Mouse (Mus musculus) B cell, adult 67 days (primary cell): Measurements from ENCODE around the gene Slc30a6. TPM values are rescaled to one million over a fixed set of nuclear protein-coding genes. Genes with fewer than 3 reads are reported as not detected.

ENCODE experiments used
- total RNA-seq, 2 experiments: library from RNA; stranded (reverse); gene quantifications; 4 replicates each; pipeline ENCODE4 v1.2.4; 2023

The Slc30a6 gene
- total RNA-seq = 10 to 100 TPM; 16.3 to 19.3 TPM

DNA sequence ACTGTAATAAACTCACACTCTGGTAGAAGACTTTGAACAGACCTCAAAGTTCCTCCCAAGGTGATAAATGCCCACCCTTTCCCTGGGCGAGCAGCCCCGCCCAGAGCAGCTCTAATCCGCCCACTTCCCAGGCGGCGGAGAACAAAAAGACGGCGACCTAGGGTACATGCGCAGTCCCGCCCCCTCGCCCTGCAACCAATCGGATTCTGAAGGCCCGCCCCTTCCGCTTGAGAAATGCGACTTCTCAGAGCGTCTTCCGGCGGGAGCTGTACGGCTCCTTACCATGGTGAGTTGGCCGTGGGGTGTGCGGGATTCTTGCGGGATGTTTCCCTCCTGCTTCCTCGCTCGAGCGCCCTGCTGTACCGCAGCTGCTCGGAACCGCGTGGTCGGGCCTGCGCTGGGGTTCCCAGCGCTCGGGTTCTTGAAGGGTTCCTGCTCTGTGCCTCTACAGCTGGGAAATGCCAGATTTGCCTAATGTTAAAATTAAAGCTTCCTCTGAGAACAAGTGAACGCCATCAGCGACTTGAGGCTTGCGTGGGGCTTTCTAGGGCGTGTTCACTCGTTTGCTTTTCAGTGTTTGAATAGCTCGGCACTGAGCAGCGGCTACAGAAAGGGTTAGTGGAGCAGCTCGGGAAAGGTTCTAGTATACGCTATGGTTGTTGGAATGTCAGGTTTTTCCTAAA, at the start of gene Slc30a6:
Gene Slc30a6, plus strand, starts transcription at position 226 of the 683 bp plus-strand sequence.

DNA sequence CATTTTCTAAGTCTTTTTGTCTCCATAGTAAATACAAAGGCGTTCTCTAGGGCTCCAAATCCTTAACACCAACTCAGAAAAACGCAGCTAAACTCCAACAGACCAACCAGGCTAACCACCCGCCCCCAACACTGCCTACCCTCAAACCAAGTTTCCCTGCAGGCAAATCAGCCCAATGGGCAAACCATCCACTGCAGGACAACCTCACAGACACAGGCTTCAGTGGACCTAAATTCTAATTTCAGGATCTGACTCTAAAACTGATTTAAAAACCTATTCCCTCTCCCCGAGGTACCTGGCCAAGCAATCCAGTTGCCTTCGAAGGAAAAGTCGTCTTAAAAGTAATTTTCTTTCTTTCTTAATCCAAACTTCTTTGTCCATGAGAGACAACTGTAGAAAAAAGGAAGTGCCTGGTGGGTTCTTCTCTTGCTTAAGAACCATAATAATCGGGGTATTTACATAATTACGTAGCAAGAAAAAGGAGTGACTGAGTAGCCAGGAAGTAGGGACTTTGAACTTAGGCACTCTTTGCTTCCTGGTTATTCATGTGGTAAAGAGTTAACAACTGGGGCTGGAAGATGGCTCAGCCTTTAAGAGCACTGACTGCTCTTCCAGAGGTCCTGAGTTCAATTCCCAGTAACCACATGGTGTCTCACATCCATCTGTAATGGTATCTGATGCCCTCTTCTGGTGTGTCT, 63.5 kb downstream of the Slc30a6 start, which contains the start of gene Nlrc4:
Gene Nlrc4, minus strand, starts transcription at position 432 of the 698 bp plus-strand sequence.

Other genes starting within 250 kb of the Slc30a6 start
- 10 to 100 TPM; 32.4 to 33.1 TPM for gene Memo1, start 100.1 kb upstream of the Slc30a6 start, total RNA-seq
- 10 to 100 TPM; 42.0 to 46.8 TPM for gene Dpy30, start 71.7 kb upstream of the Slc30a6 start, total RNA-seq
- 10 to 100 TPM; 29.5 to 33.2 TPM for gene Spast, start 56.6 kb upstream of the Slc30a6 start, total RNA-seq
- 10 to 100 TPM; 21.9 to 24.8 TPM for gene Nlrc4, start 63.5 kb downstream of the Slc30a6 start, total RNA-seq
- gene Yipf4, start 93.9 kb downstream of the Slc30a6 start, total RNA-seq = 10 to 100 TPM; 62.6 to 73.1 TPM
- gene Birc6, start 132.7 kb downstream of the Slc30a6 start, total RNA-seq = 100 to 1,000 TPM; 229 to 236 TPM